Mouse (Mus musculus) left cerebral cortex, adult 9 months (tissue): ENCODE results near the gene Lrrn4.

Experiments
- DNase-seq, 2 experiments: peaks; one replicate each; pipeline ENCODE4 v3.0.0; 2022; ENCODE audit warnings: low spot score in 2 of 2

The Lrrn4 gene

DNA sequence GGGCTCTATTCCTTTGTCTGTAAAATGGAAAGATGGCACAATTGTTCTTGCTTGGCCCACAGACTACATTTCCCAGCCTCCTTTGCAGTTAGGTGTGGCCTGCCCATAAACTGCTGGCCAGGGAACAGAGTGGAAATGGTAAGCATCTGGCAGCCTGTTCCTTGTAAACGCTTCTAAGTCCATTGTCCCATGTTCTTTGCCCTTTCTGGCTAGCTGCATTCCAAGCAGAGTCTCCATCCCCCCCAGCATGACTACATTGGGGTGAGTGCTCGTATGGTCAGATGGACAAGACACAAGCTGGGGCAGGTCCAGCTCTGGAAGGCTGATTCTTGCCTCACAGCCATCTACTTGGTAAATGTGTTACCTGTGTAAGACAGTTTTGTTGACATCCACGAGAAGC, 9.0 kb downstream of the Lrrn4 start:
- no peak for DNase-seq

DNA sequence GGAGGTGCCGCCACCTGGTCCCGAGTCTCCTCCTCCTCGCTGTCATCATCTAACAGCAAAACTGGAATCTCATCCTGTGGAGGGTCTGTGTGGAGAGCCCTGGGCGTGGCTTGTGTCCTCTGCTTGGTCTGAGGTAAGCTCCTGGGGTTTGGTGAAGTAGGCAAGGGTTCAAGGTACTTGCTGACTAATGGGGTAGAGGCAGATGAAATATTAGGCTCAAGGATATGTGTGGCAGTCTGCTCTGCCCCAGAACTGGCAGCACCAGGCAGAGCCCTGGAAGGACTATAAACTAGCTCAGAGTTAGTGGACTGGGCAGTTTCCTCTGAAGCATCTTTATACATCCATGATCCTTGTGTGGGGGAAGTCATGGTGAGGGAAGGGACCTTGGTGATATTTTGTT, 10.4 kb downstream of the Lrrn4 start:
- no peak for DNase-seq

DNA sequence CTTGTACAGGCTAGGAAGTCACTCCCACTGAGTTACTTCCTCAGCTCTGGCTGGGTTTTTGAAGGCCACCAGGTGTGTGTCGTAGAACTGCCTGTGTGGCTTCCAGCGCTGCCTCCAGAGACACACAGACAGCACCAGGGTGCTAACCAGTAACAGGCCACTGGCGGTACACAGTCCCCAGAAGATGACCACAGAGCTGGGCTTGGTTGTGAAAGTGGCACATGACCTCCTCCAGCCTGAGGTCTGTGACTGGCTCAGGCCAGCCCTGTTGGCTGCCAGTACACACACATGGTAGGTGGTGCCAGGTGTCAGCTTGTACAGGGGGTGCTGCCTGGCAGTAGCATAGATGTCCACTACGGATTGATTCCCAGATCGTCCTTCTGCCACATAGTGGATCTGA, 11.0 kb downstream of the Lrrn4 start:
- DNase-seq, result no peak

DNA sequence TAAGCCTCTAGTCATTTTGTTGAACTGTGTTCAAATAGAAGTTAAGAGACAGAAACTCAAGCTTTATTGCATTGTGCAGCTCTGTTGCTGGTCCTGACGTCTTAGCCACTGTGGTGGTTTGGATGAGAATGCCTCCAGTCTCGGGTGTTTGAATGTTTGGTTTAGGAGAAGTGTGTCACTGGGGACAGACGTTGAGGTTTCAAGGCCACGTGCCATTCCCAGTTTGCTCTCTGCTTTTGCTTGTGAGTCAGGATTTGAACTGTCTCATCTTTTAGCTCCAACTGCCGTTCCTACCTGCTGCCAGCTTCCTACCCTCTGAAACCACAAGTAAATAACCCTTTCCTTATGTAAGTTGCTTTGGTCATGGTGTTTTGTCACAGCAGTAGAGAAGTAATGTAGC, 13.2 kb downstream of the Lrrn4 start:
- no peak for DNase-seq

DNA sequence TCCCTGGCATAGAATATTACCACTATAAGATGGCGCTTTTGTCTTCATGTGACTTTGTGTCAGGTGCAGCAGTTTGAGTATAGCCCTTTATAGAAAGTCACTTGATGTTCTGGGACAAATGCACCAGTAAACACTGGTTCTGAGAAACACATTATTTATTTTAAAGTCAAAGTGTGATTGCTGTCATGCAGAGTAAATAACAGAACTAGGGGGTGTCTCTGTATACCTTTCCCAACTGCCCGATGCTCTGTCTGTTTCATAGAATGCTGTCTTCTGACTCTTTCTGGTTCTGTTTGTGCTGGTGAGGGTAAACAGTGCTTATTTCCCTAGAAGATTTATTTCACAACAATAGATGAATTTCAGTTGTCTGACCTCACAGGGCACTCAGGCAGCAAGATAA, 17.4 kb downstream of the Lrrn4 start:
- no peak for DNase-seq

DNA sequence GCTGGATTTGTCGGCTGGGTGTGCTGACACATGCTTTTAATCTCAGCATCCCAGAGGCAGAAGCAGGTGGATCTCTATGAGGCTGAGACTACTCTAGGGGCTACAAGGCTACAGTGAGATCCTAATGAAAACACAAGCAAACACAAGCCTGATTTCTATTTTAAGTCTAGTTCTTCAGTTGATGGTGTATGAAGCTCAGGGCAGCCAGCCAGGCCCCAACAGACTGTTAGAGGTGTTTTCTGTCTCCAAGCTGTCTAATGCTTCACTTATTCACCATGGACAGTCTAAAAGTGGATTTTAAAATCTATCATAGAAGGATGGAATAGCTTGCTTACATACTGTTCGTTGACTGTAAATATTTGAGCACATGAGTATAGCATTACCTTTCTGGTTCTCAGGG, 19.2 kb downstream of the Lrrn4 start:
- DNase-seq, result no peak

DNA sequence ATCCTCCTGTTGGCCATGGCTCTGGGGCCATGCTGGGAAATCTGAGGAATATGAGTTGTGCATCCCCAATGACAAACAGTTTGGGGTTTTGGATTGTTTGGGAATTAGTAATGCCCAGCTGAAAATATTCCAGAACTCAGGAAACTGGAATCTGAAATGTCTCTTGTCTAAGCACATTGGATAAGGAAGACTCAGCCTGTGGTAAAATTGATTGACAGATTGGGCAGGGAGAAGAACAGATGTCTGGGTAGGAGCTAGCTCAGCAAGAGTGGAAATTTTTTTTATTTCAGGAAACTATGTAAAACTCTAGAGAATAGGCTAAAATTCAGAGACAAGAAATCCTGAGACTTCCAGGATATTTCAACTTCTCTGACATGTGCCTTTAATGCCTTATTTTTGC, 20.3 kb downstream of the Lrrn4 start:
- no peak for DNase-seq

DNA sequence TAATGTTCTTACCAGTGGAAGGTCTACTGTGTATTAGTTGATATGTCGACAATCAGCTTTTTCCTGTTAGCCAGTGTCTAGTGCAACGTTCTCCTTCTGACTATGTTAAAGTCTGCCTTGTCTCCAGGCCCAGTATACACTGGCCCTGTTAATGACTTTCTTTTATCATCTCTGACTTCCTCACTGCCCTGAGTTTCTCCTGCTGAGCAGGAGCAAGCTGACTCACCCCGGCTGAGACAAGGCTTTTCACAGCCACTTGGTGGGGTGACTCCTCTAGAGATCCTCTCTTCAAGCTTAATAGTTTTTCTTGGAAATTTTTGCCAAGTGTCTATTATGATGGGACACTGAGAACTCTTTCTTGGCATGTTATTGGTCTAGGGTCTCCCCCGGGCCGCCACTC, 24.4 kb downstream of the Lrrn4 start:
- no peak for DNase-seq

DNA sequence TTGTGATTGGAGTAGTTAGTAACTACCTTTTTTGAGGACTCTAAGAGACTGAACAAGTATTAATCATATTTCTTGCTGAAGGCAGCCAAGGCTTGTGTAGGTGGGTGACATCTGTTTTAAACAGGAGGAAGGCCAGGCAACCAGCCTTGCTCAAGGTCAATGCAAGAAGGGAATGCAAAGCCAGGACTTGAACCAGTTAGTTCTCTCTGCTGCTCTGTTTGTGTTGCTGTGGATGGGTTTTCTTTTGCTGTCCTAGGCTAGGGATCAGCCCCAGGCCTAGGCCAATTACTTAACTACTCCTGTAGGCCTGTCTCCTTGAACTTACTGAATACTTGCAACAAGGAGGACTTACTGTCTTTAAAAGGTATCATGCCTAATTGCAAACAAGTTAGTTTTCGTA, 27.6 kb downstream of the Lrrn4 start:
- no peak for DNase-seq

DNA sequence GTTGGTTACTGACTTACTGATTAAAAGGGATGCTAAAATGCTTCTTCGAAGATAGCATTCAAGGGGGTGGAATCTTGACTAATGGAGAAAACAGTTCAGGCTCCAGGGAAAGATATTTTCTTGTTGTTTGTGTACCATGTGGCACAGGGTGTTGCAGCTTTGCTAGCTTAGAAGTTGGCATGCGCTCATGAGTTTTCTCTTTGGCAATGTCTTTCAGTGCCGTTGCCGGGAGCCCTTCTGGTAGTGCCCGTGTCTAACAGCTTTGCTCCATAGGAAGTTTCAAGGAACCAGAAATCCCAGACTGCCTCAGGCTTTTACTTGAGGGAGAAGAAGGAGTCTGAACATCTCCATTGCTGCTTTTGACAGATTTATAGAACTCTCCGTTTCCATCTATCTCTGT, 31.6 kb downstream of the Lrrn4 start:
- DNase-seq, result no peak

DNA sequence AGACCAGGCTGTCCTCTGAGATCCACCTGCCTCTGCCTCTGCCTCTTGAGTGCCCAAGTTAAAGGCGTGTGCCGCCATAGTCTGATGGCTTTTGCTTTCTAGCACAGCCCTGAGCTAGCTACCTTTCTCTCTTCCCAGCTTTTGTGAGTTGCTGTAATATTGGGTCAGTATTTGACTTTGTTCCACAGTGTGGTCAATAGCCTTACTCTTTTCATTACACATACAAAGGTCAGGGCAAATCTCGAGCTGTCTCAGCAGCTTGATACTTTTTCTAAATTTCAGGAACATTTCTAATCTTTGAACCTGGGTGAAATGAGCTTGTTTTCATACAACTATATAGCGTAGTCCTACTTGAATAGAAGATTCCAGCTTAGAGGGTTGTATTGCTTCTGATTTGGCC, 32.3 kb downstream of the Lrrn4 start:
- DNase-seq, result no peak

DNA sequence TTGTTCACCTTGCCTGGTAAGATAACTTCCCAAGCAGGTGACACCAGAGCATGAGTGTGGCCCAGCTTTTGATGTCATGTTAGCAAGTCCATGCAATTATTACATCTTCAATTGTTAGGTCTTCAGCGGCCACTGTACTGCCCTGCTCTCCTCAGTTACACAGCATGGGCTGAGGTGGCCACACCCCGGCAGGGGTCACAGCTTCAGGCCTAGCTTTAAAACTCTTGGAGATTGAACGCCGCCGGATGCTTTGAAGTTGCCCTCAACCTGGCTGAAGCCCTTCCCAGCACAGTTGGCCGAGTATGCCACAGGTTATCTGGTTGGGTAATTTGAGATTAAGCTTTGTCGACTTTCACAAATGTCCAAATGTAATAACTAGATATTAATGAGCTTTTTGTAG, 33.1 kb downstream of the Lrrn4 start:
- no peak for DNase-seq

DNA sequence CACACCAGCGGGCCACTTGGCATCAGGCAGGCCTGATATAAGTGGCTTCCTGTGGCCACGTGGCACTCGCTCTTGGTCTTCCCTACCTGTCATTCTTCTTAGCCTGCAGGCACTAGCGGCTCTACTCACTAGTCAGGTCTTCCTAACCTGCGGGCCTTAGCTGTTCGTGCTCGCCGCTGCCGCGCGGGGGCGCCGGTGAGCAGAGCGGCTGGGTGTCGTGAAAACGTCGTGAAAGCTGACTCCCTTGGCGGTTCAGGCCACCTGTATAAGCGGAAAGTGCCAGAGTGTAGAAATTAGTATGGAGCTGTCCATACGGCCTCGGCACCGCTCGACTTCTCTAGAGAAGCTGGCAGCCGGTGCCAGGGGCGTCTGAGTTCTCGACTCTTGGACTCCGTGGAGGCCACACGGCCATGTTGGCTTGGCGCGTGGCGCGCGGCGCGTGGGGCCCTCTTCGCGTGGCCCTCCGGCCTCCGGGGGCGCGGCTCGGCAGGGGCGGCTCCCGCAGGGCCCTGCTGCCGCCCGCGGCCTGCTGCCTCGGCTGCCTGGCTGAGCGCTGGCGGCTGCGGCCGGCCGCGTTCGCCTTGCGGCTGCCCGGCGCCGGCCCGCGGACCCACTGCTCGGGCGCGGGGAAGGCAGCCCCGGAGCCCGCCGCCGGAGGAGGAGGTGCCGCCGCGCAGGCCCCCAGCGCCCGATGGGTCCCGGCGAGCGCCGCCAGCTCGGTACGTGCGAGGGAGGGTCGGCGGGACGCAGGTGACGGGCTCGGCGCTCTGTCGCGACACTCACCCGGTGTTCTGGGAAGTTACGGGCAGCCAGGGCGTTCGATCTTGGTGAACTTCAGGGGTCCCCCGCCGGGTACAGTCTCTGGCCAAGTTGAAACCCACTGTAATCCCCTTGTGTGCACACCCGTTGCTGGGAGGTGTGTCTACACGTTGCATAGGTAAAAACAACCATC, 34.0 kb downstream of the Lrrn4 start, which contains the start of gene Crls1:
Crls1 (plus strand) TSS at position 260 of the 952 bp plus-strand sequence.
- peak; percentile 86 to 98 for DNase-seq

DNA sequence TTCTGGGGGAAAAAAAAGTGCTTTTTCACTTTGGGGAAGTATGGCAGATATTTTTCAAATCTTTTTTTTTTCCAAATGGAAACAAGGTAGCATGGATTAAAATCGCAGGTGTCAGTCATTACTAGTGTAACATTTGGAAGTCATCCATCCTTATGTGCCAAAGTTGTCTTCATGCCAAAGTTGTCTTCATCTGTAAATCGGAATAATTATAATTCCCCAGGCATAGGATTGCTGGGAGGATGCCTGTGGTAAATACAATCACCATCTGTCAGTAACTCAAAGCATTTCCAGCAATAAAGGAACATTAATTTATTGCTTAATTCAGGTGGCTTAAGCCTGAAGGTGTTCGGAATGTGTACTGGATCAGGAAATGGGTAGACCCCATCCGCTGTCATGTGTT, 39.6 kb downstream of the Lrrn4 start:
- no peak for DNase-seq
